Mouse (Mus musculus) hindbrain, embryonic 16.5 days (tissue): ENCODE measurements at regions not wholly inside any gene's neighbourhood (a gene's known extent, or its start where the extent isn't known, plus 50 kb on each side); places are given as distances from the start of the nearest gene placed in this dataset.

Experiments used
- ATAC-seq: fragments of 200-750 bp; cut with Nextera tagmentation; 2 replicates; pipeline ENCODE4 v1.8.0; 2017; ENCODE audit warnings: moderate TSS enrichment, moderate library complexity
- H3K27ac ChIP-seq: fragments of 300-500 bp; sonication (generic); 2 replicates; pipeline ENCODE4 v1.5.1; 2014; ENCODE audit warnings: low read depth, mild to moderate bottlenecking, control low read depth, low read length, moderate library complexity
- H3K27me3 ChIP-seq: fragments of 300-500 bp; sonication (generic); replicated peaks from 2 replicates; pipeline ENCODE4 v1.6.1; 2014; ENCODE audit warnings: low read length; ENCODE audit not compliant: control insufficient read depth, insufficient read depth
- H3K36me3 ChIP-seq: fragments of 300-500 bp; sonication (generic); 2 replicates; pipeline ENCODE4 v1.6.1; 2014; ENCODE audit warnings: mild to moderate bottlenecking, low read length, moderate library complexity, mixed read lengths; ENCODE audit not compliant: control insufficient read depth, insufficient read depth
- H3K4me1 ChIP-seq: fragments of 300-500 bp; sonication (generic); 2 replicates; pipeline ENCODE4 v1.6.1; 2014; ENCODE audit warnings: low read depth, low read length; ENCODE audit not compliant: control insufficient read depth, insufficient read depth
- H3K4me2 ChIP-seq: fragments of 300-500 bp; sonication (generic); 2 replicates; pipeline ENCODE4 v1.6.1; 2014; ENCODE audit warnings: mild to moderate bottlenecking, low read length, control low read depth, moderate library complexity
- H3K4me3 ChIP-seq: fragments of 300-500 bp; sonication (generic); 2 replicates; pipeline ENCODE4 v1.5.1; 2014; ENCODE audit warnings: mild to moderate bottlenecking, low read length, control low read depth, moderate library complexity
- H3K9ac ChIP-seq: fragments of 300-500 bp; sonication (generic); 2 replicates; pipeline ENCODE4 v1.6.1; 2014; ENCODE audit warnings: low read depth, mild to moderate bottlenecking, control low read depth, low read length, moderate library complexity
- H3K9me3 ChIP-seq: fragments of 300-500 bp; sonication (generic); 2 replicates; pipeline ENCODE4 v1.6.1; 2014; ENCODE audit warnings: mild to moderate bottlenecking, low read length, moderate library complexity; ENCODE audit not compliant: control insufficient read depth
- WGBS: fragments of 180-500 bp; shearing (Covaris S2); extraction: QIAGEN DNeasy Blood & Tissue Kit; methylation state at CpG from one replicate; pipeline ENCODE4 v1.1.7; 2014; 5-methylcytosine and 5-hydroxymethylcytosine counted together

DNA sequence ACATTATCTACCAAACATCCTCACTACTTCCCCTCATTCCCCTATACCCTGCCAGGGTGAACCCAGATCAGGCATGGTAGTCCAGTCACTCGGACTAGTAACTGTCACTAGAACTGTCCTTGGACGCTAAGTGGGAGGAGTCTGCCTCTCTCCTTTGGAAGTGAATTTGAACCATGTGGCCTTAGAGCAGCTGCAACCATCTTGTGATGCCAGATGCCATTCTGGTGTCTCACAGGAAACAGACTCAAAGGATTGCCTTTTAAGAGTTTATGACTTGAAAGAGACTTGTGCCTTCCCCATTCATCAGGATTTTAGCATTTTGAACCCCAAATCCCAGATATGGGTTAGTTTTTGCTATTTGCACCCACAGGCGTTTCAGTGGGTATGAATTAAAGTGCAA, 56.9 kb upstream of the Sestd1 start:
- Histone ChIP-seq H3K4me3 (no peak overlapping the region), H3K9ac (no peak overlapping the region), H3K9me3 (no peaks in the 10 kb centered on the region), H3K4me2 (no peak overlapping the region), H3K4me1 (no peaks in the 10 kb centered on the region), H3K27me3 (no peaks in the 10 kb centered on the region), H3K27ac (no peak overlapping the region), H3K36me3 (no peaks in the 10 kb centered on the region)
- WGBS: 79% methylated on average over 3 of the region's 3 CpGs
- ATAC-seq: no peak

DNA sequence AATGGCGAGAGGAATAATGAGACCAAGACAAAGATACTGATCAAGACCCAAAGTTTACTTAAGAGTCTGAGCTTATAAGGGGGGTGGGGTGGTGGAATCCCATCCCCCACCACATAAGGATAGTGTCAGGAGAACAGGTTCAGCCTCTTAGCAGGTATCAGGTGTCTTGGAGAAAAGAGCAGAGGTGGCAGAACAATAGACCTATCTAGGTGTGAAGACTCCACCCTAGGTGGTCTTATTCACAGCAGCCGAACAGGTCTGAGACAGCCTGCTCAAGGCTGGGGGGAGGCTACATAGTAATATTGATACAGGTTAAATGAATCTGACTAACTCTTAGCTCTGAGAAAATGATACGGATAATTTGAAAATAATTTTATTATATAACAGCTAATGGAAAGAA, 56.4 kb upstream of the Sestd1 start:
- no peak overlapping the region for H3K27ac ChIP-seq
- H3K4me2 ChIP-seq: no peak overlapping the region
- WGBS: 91% methylated on average over 3 of the region's 3 CpGs
- H3K27me3 ChIP-seq: no peaks in the 10 kb centered on the region
- no peak overlapping the region for H3K9ac ChIP-seq
- H3K4me3 ChIP-seq: no peak overlapping the region
- H3K4me1 ChIP-seq: no peaks in the 10 kb centered on the region
- no peaks in the 10 kb centered on the region for H3K9me3 ChIP-seq
- H3K36me3 ChIP-seq: no peaks in the 10 kb centered on the region
- no peak for ATAC-seq

DNA sequence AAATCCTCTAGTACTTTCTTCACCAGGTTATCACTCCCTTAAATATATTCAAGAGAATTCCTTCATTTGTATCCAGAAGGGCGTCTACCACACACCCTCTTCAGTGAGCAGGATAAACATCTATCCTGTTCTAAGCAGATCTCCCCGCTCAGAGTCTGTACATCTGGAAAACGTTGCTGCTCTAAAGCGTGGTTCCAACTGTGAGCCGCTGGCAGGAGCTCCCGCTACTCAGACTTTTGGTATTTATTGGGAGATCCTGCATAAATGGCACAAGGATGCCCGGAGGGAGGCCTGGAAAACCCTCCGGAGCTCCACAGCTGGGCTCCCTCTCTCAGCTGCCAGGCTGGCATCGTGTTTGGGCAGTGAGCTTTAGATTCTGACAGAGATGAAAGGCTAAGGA, 54.3 kb upstream of the Sestd1 start:
- H3K4me1 ChIP-seq: no peaks in the 10 kb centered on the region
- no peak overlapping the region for H3K4me2 ChIP-seq
- no peak overlapping the region for H3K9ac ChIP-seq
- no peaks in the 10 kb centered on the region for H3K9me3 ChIP-seq
- ATAC-seq: no peak
- no peaks in the 10 kb centered on the region for H3K27me3 ChIP-seq
- no peaks in the 10 kb centered on the region for H3K36me3 ChIP-seq
- 76% methylated on average over 9 of the region's 9 CpGs for WGBS
- H3K4me3 ChIP-seq: no peak overlapping the region
- H3K27ac ChIP-seq: no peak overlapping the region

DNA sequence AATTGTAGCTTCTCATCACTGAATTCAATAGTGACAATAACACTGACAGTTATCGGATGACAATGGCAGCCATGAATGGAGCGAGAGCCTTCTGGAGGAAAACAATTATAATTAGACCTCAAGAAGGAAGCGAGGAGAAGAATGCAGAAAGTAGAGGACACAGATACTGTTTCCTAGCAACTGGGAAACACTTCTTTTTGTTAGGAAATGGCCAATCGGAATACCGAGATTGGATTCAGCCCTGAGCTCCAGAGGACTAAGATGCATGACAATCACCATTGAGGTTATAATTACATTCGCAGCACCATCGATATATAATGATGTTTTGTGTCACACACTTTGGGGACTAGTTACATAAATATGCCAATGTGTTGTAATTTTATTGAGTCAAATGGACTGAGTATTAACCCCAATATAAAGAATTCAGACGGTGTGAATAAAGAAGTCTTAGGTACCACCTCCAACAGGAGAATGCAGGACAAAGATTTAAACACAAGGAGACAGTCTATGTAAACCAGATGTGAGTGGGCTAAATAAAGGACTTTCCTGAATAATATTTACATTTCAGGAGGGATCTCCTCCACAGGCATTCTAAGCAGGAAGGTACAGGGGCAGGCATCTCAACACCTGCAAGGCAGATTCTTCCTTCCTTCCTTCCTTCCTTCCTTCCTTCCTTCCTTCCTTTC, 53.1 kb upstream of the Sestd1 start:
- no peaks in the 10 kb centered on the region for H3K36me3 ChIP-seq
- ATAC-seq: no peak
- H3K4me3 ChIP-seq: no peak overlapping the region
- H3K9me3 ChIP-seq: no peaks in the 10 kb centered on the region
- H3K4me1 ChIP-seq: no peaks in the 10 kb centered on the region
- H3K4me2 ChIP-seq: no peak overlapping the region
- no peak overlapping the region for H3K27ac ChIP-seq
- 32% methylated on average over 8 of the region's 8 CpGs for WGBS
- no peaks in the 10 kb centered on the region for H3K27me3 ChIP-seq
- no peak overlapping the region for H3K9ac ChIP-seq
